Mouse (Mus musculus): ENCODE measurements around the gene Rac2. TPM values are rescaled to one million over a fixed set of nuclear protein-coding genes. Genes with fewer than 3 reads are reported as not detected.

Gene Rac2
- 2.9 and 3.4 TPM in 2 replicates for polyA plus RNA-seq (2015; fragmentation: Nextera tagmentation; extraction: Ambion mirVana)

- Histone ChIP-seq H3K4me3 (no peak within 1 kb of the TSS), H3K27ac (no peak within 1 kb of the TSS), H3K9ac (no peak within 1 kb of the TSS), H3K27me3 (no peaks in the 10 kb centered on the region), H3K4me1 (no peaks in the 10 kb centered on the region), H3K4me2 (no peak within 1 kb of the TSS), H3K9me3 (replicated peaks) (no peaks in the 10 kb centered on the region), H3K36me3 (ENCODE audit: poor library complexity, severe bottlenecking) (no peaks in the 10 kb centered on the region)
- WGBS, result 81% methylated on average over 8 of the region's 8 CpGs
- ATAC-seq, result no peak
Measured at GRCm38 (mm10) chr15:78572658-78573397, at the start of gene Rac2. Rac2 (minus strand) TSS chr15:78572783.

- H3K4me3 ChIP-seq, result no peak overlapping the region
- H3K27me3 ChIP-seq, result peaks cover 3% of the 10 kb centered on the region; the same call in 1 of the 2 replicates
- no peaks in the 10 kb centered on the region for H3K9me3 ChIP-seq (replicated peaks)
- no peak overlapping the region for H3K27ac ChIP-seq
- H3K4me1 ChIP-seq, result no peaks in the 10 kb centered on the region
- no peak for ATAC-seq
- no peak overlapping the region for H3K4me2 ChIP-seq
- H3K36me3 ChIP-seq (ENCODE audit: poor library complexity, severe bottlenecking), result no peaks in the 10 kb centered on the region
- H3K9ac ChIP-seq, result no peak overlapping the region
- 84% methylated on average over 2 of the region's 2 CpGs for WGBS
Measured at GRCm38 (mm10) chr15:78616973-78617372, 44.4 kb upstream of the Rac2 start.

DNA sequence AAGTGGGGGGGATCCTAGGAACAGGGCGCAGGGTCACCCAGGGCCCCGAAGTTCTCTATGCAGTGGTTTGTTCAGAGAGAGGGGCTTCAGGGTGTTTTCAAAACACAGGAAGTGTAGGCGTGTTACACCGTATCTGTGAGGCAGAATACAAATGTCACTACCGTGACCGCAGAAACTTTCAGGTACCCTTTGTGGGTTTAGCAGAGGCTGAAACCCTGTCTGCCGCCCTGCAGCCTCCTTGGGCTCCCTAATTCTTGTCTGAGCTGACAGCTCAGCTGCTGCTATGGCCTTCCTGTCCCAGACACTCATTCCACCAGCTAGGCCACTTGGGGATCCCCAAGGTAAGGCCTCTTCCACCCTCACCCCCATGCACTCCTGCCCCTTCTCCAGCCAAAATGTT is 42.0 kb upstream of the Rac2 start:
- peaks cover 11% of the 10 kb centered on the region for H3K4me1 ChIP-seq
- no peak overlapping the region for H3K27ac ChIP-seq
- H3K4me2 ChIP-seq, result no peak overlapping the region
- no peaks in the 10 kb centered on the region for H3K9me3 ChIP-seq (replicated peaks)
- H3K9ac ChIP-seq, result no peak overlapping the region
- no peak overlapping the region for H3K4me3 ChIP-seq
- H3K27me3 ChIP-seq, result no peaks in the 10 kb centered on the region
- WGBS, result 94% methylated on average over 7 of the region's 7 CpGs
- no peaks in the 10 kb centered on the region for H3K36me3 ChIP-seq (ENCODE audit: poor library complexity, severe bottlenecking)
- no peak for ATAC-seq

GRCm38 (mm10) chr15:78610705-78611462 is 38.3 kb upstream of the Rac2 start:
- H3K9me3 ChIP-seq (replicated peaks), result no peaks in the 10 kb centered on the region
- peak; percentile 30; the same call in 1 of the 2 replicates for ATAC-seq
- H3K4me1 ChIP-seq, result peaks cover 12% of the 10 kb centered on the region
- no peaks in the 10 kb centered on the region for H3K36me3 ChIP-seq (ENCODE audit: poor library complexity, severe bottlenecking)
- 35% methylated on average over 12 of the region's 12 CpGs for WGBS
- H3K27me3 ChIP-seq, result no peaks in the 10 kb centered on the region
- no peak overlapping the region for H3K4me2 ChIP-seq
- peak overlapping the region; percentile 44 for H3K27ac ChIP-seq
- H3K4me3 ChIP-seq, result no peak overlapping the region
- H3K9ac ChIP-seq, result peak overlapping the region; percentile 37; the same call in 1 of the 2 replicates

DNA sequence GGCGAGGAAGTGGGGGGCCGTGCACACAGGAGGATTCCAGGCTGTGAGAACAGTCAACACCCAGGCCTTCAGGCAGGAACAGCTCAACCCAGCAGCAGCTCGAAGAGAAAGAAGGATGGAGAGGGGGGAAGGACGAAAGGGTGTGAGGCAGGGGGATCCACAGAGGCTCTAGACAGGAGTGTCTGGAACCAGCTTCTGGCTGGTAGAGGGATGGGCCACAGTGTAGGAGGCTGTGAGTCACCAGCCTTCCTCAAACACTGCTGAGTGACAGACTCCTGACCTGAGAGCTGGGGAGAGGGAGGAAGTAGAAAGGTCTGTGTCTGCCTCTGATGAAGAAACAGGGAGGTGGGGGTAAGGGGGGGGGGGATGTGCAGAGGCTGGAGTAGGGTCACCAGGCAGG is 34.9 kb upstream of the Rac2 start:
- Histone ChIP-seq H3K36me3 (ENCODE audit: poor library complexity, severe bottlenecking) (no peaks in the 10 kb centered on the region), H3K27me3 (no peaks in the 10 kb centered on the region), H3K4me3 (no peak overlapping the region), H3K4me2 (no peak overlapping the region), H3K27ac (no peak overlapping the region), H3K4me1 (peaks cover 17% of the 10 kb centered on the region), H3K9me3 (replicated peaks) (no peaks in the 10 kb centered on the region), H3K9ac (no peak overlapping the region)
- no peak for ATAC-seq
- WGBS, result 79% methylated on average over 4 of the region's 4 CpGs

DNA sequence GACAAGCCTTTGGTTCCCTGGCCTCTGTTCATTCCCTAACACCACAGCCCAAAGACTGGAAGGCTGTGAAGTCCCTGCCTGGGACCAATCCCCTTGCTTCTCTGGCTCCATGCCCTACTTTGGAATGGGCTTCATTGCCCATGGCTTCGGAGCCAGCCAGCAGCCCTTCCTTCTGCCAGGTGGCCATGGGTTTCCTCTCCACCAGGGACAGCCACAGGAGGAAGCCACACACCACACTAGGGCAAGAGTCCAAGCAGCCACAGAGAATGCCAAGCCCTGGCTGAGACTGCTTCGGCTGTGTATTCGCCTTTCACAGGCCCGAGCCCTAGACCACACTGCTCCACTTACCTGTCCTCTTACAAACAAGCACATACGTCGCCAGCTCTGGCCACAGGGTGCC is 33.5 kb upstream of the Rac2 start:
- WGBS, result 70% methylated on average over 6 of the region's 6 CpGs
- no peaks in the 10 kb centered on the region for H3K36me3 ChIP-seq (ENCODE audit: poor library complexity, severe bottlenecking)
- no peak overlapping the region for H3K9ac ChIP-seq
- no peak overlapping the region for H3K4me2 ChIP-seq
- peaks cover 12% of the 10 kb centered on the region for H3K4me1 ChIP-seq
- H3K27me3 ChIP-seq, result no peaks in the 10 kb centered on the region
- no peak overlapping the region for H3K27ac ChIP-seq
- peak; percentile 16; the same call in 1 of the 2 replicates for ATAC-seq
- no peak overlapping the region for H3K4me3 ChIP-seq
- no peaks in the 10 kb centered on the region; the same call in 1 of the 2 replicates for H3K9me3 ChIP-seq (replicated peaks)

- H3K4me1 ChIP-seq, result peaks cover 7% of the 10 kb centered on the region; the same call in 1 of the 2 replicates
- no peak overlapping the region for H3K4me2 ChIP-seq
- no peak overlapping the region for H3K4me3 ChIP-seq
- no peaks in the 10 kb centered on the region; the same call in 1 of the 2 replicates for H3K9me3 ChIP-seq (replicated peaks)
- H3K36me3 ChIP-seq (ENCODE audit: poor library complexity, severe bottlenecking), result no peaks in the 10 kb centered on the region
- no peaks in the 10 kb centered on the region for H3K27me3 ChIP-seq
- no peak for ATAC-seq
- no peak overlapping the region for H3K27ac ChIP-seq
- no peak overlapping the region for H3K9ac ChIP-seq
- 55% methylated on average over 3 of the region's 3 CpGs for WGBS
Measured at GRCm38 (mm10) chr15:78605371-78605791, 32.8 kb upstream of the Rac2 start.

GRCm38 (mm10) chr15:78604255-78604654 is 31.7 kb upstream of the Rac2 start:
- H3K27me3 ChIP-seq, result no peaks in the 10 kb centered on the region
- H3K4me1 ChIP-seq, result peaks cover 7% of the 10 kb centered on the region; the same call in 1 of the 2 replicates
- 74% methylated on average over 6 of the region's 6 CpGs for WGBS
- no peak for ATAC-seq
- H3K4me3 ChIP-seq, result no peak overlapping the region
- no peak overlapping the region for H3K27ac ChIP-seq
- H3K36me3 ChIP-seq (ENCODE audit: poor library complexity, severe bottlenecking), result no peaks in the 10 kb centered on the region
- H3K4me2 ChIP-seq, result no peak overlapping the region
- H3K9ac ChIP-seq, result no peak overlapping the region
- no peaks in the 10 kb centered on the region; the same call in 1 of the 2 replicates for H3K9me3 ChIP-seq (replicated peaks)

DNA sequence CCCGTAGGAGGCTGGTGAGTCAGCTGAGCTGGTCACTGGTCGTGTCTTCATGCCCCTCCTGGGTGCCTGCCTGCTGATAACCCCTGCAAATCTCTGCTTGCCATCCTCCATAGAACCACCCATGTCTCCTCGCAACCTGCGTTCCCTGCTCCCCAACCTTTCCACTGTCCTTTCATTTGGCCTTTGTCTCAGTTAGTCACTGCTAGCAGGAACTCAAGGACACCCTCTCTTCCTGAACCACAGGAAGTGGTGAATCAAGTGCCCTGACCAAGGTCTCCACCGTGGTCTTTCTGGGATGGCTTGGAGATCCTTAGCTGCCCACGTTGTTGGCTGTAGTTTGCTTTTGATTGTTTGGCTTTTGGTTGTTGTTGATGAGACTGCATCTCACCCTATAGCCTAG is 28.6 kb upstream of the Rac2 start:
- Histone ChIP-seq H3K9me3 (replicated peaks) (no peaks in the 10 kb centered on the region; the same call in 1 of the 2 replicates), H3K36me3 (ENCODE audit: poor library complexity, severe bottlenecking) (no peaks in the 10 kb centered on the region), H3K4me3 (no peak overlapping the region), H3K27me3 (no peaks in the 10 kb centered on the region), H3K27ac (no peak overlapping the region), H3K4me1 (peaks cover 7% of the 10 kb centered on the region; the same call in 1 of the 2 replicates), H3K9ac (no peak overlapping the region), H3K4me2 (no peak overlapping the region)
- no peak for ATAC-seq
- 85% methylated on average over 6 of the region's 6 CpGs for WGBS

DNA sequence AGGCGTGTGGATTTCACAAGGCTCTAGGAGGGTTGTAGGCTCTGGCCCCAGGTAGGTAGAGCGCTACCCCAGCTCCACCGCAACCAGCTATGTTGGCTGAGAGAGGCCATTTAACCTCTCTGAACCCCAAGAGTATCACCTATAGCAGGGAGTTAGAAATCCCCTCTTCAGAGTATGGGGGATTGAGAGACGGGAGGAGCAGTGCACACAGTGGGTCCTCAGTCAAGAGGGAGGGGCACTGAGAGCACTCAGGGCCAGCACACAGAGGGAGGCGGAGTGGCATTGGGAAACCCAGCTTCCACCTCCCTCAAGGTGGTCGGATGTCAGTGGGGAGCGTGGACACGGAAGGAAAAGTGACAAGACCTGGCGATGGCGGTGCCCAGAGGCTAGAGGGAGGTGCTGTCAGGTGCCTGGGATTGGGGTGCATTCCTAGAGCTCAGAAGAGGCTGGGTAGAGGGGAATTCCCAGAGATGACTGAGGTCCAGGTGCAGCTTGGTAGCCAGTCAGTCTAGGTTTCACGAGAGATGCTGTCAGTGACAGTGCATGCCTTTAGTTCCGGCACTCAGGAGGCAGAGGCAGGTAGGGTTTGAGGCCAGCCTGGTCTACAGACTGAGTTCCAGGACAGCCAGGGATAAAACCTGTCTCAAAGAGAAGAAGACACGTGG is 27.1 kb upstream of the Rac2 start:
- no peaks in the 10 kb centered on the region for H3K4me1 ChIP-seq
- H3K27me3 ChIP-seq, result no peaks in the 10 kb centered on the region
- no peak overlapping the region for H3K9ac ChIP-seq
- WGBS, result 85% methylated on average over 13 of the region's 13 CpGs
- no peak overlapping the region for H3K4me2 ChIP-seq
- H3K36me3 ChIP-seq (ENCODE audit: poor library complexity, severe bottlenecking), result no peaks in the 10 kb centered on the region
- no peak for ATAC-seq
- H3K9me3 ChIP-seq (replicated peaks), result no peaks in the 10 kb centered on the region; the same call in 1 of the 2 replicates
- no peak overlapping the region for H3K4me3 ChIP-seq
- no peak overlapping the region for H3K27ac ChIP-seq

- H3K9me3 ChIP-seq (replicated peaks), result no peaks in the 10 kb centered on the region; the same call in 1 of the 2 replicates
- 80% methylated on average over 6 of the region's 6 CpGs for WGBS
- H3K4me2 ChIP-seq, result no peak overlapping the region
- H3K27ac ChIP-seq, result no peak overlapping the region
- no peaks in the 10 kb centered on the region for H3K36me3 ChIP-seq (ENCODE audit: poor library complexity, severe bottlenecking)
- H3K4me3 ChIP-seq, result no peak overlapping the region
- no peak for ATAC-seq
- no peak overlapping the region for H3K9ac ChIP-seq
- no peaks in the 10 kb centered on the region for H3K27me3 ChIP-seq
- no peaks in the 10 kb centered on the region for H3K4me1 ChIP-seq
Measured at GRCm38 (mm10) chr15:78599124-78599523, 26.5 kb upstream of the Rac2 start.

DNA sequence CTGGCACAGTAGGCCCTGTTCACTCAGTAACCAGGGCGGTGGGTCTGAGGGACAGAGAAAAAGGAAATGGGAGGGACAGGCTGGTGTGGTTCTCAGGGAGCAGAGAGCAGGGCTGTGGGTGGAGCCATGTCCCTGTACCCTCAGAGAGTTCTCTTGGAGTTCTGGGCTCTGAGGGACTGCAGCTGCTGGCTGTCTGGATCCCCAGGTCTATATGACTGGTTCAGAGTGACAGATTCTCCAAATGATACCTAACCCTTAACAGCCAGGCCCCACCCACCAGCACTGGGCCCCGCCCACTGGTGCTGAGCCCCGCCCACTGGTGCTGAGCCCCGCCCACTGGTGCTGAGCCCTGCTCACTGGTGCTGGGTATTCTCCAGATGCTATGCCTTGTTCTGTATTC is 25.1 kb upstream of the Rac2 start:
- ATAC-seq, result no peak
- WGBS, result 59% methylated on average over 4 of the region's 4 CpGs
- no peaks in the 10 kb centered on the region for H3K4me1 ChIP-seq
- H3K36me3 ChIP-seq (ENCODE audit: poor library complexity, severe bottlenecking), result no peaks in the 10 kb centered on the region
- no peak overlapping the region for H3K4me2 ChIP-seq
- no peak overlapping the region for H3K4me3 ChIP-seq
- no peak overlapping the region for H3K9ac ChIP-seq
- no peaks in the 10 kb centered on the region; the same call in 1 of the 2 replicates for H3K9me3 ChIP-seq (replicated peaks)
- no peaks in the 10 kb centered on the region for H3K27me3 ChIP-seq
- H3K27ac ChIP-seq, result no peak overlapping the region
